Mouse (Mus musculus): Measurements from ENCODE around the gene Wipf1.

DNA sequence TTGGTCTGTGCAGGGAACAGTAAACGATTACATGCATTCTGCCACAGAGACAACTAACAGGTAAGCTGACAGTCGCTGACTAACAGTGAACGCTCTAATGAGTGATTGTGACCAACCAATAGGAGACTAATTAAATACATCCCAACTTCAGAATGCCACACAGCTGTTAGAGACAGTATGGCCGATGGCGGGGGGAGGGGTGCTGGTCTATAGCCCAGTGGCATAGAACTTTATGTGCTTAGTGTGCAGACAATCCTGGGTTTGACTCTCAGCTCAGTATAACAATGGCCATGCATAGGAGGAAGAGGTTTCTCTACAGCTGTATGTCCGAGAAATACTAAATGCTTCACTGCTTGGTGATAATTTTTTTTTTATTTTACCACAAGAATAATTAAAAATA, 7.2 kb downstream of the Wipf1 start:
- TF ChIP-seq POLR2A (IDR thresholded peaks at IDR 0.05; ENCODE audit: low read depth, low read length) (no peak), CTCF (conservative IDR thresholded peaks at IDR 0.05; ENCODE audit: insufficient read depth, insufficient read length, low read depth, low read length) (no peak)

Data from kidney, adult 2 months (tissue).